In genomic region chr5:117946605-117947004, GRCm38 (mm10) we compare ENCODE assay signal across 8 mouse cellular contexts. TPM values are rescaled to one million over a fixed set of nuclear protein-coding genes. Genes with fewer than 3 reads are reported as not detected.
A peak's percentile ranks its signal among the peaks of the same experiment; 100 is the strongest.
DNase-seq lines count a peak whose midpoint lies in the region; ATAC-seq and TF ChIP-seq lines count a peak whose summit lies in the region.

No protein-coding gene starts in this region.

- 12% methylated on average over 4 of the region's 4 CpGs for WGBS in heart, adult 2 months

- peak; percentile 16 to 59 for DNase-seq in heart, adult 2 months
- no peak for DNase-seq in heart, adult 11 months
- DNase-seq in 3T3-L1 (ENCODE audit: low read depth, low spot score) (peak; percentile 54), R1 (ENCODE audit: low read depth, low spot score) (peak; percentile 44)
- peak; percentile 53 for DNase-seq in embryo, embryonic 10.5 days (ENCODE audit: low spot score)
- DNase-seq in layer of hippocampus, adult 18-20 months (ENCODE audit: low spot score in 2 of 2), result peak; percentile 44 to 79
- no peak for DNase-seq in spleen, postnatal 36 days (ENCODE audit: low spot score in 2 of 2)

- TF ChIP-seq CTCF in heart, adult 2 months (IDR thresholded peaks at IDR 0.05), result peak; percentile 91

- no peak overlapping the region for H3K9ac ChIP-seq in heart, adult 2 months (ENCODE audit: low read depth, low read length)

- ATAC-seq in megakaryocyte progenitor cell, adult 5-6 weeks (replicated peaks; ENCODE audit: poor library complexity), result peak; percentile 85

- no peak for TF ChIP-seq POLR2A in heart, adult 2 months (IDR thresholded peaks at IDR 0.05; ENCODE audit: insufficient read depth, low read depth, low read length)

- no peak overlapping the region for H3K27ac ChIP-seq in heart, adult 2 months

- H3K4me3 ChIP-seq in heart, adult 2 months, result no peak overlapping the region

- H3K36me3 ChIP-seq in heart, adult 2 months (ENCODE audit: control insufficient read depth, insufficient read depth, low read length), result no peaks in the 10 kb centered on the region

- intact Hi-C loops in heart, adult 2 months (cut with DNase I), result loop anchor here (5.0 kb wide), 1 partner anchor 439 kb away; no protein-coding TSS in a partner anchor

- H3K27me3 ChIP-seq in heart, adult 2 months (ENCODE audit: control insufficient read depth, insufficient read depth, low read length), result no peaks in the 10 kb centered on the region

- H3K79me2 ChIP-seq in heart, adult 2 months (replicated peaks; ENCODE audit: control insufficient read depth, insufficient read depth, low read length), result no peaks in the 10 kb centered on the region

- no peaks in the 10 kb centered on the region for H3K4me1 ChIP-seq in heart, adult 2 months (ENCODE audit: control insufficient read depth, insufficient read depth, low read length)

- TF ChIP-seq EP300 in heart, adult 2 months (IDR thresholded peaks at IDR 0.05; ENCODE audit: insufficient read depth, low read depth, low read length), result 0 out of 2 replicates have a peak, but pooled peaks have one; percentile 13

RNA-seq across cellular contexts. Expression of gene Fbxo21, which starts 29.9 kb away (rescaled TPM):
- total RNA-seq in heart, adult 2 months (2021), result 10 to 100 TPM; 34.1 to 37.8 TPM
- 33.6 and 38.5 TPM in 2 replicates for polyA plus RNA-seq in heart, adult 2 months (2012; rRNA removed)
- 100 to 1,000 TPM; 160 to 163 TPM for total RNA-seq in layer of hippocampus, adult 18-20 months (2021)
- total RNA-seq in megakaryocyte progenitor cell, adult 5-6 weeks (2015), result 7.8 and 10.9 TPM in 2 replicates
- 13.1 and 13.8 TPM in 2 replicates for total RNA-seq in megakaryocyte progenitor cell, adult 5-6 weeks (2017)

Comparison
In these comparisons a context has a peak if more than half of its experiments do, and no peak if none do; other contexts are left out.
1. DNase-seq: peak in heart, adult 2 months (2 of 2), 3T3-L1 (single experiment), R1 (single experiment), embryo, embryonic 10.5 days (single experiment) and layer of hippocampus, adult 18-20 months (2 of 2); none in heart, adult 11 months (single experiment) and spleen, postnatal 36 days (0 of 2).
2. RNA of gene Fbxo21, which starts 29.9 kb away (total RNA-seq): 160 to 163 TPM in layer of hippocampus, adult 18-20 months; 34.1 to 37.8 TPM in heart, adult 2 months and 7.8 to 13.8 TPM in megakaryocyte progenitor cell, adult 5-6 weeks; every median in the first group is over 4 times any median in the second.